Mouse (Mus musculus) heart, postnatal 0 days (tissue): ENCODE measurements around the gene Rnf152. TPM values are rescaled to one million over a fixed set of nuclear protein-coding genes. Genes with fewer than 3 reads are reported as not detected.
A peak's percentile ranks its signal among the peaks of the same experiment; 100 is the strongest.

ENCODE experiments used
- ATAC-seq: fragments of 200-750 bp; cut with Nextera tagmentation; 2 replicates; pipeline ENCODE4 v1.8.0; 2017; ENCODE audit warnings: low read depth, moderate number of reproducible peaks, moderate library complexity; ENCODE audit not compliant: insufficient read depth
- DNase-seq: peaks from one replicate; pipeline ENCODE4 v3.0.0-alpha.2; 2016; ENCODE audit warnings: low spot score
- H3K27ac ChIP-seq: fragments of 300-500 bp; sonication (generic); 2 replicates; pipeline ENCODE4 v1.5.1; 2014; ENCODE audit warnings: low read depth, mild to moderate bottlenecking
- H3K27me3 ChIP-seq: fragments of 300-500 bp; sonication (generic); 2 replicates; pipeline ENCODE4 v1.6.1; 2014; ENCODE audit warnings: low read length, mixed read lengths; ENCODE audit not compliant: control insufficient read depth, insufficient read depth
- H3K36me3 ChIP-seq: fragments of 300-500 bp; sonication (generic); replicated peaks from 2 replicates; pipeline ENCODE4 v1.6.1; 2014; ENCODE audit warnings: low read length, mixed read lengths; ENCODE audit not compliant: control insufficient read depth, insufficient read depth
- H3K4me1 ChIP-seq: fragments of 300-500 bp; sonication (generic); 2 replicates; pipeline ENCODE4 v1.6.1; 2014; ENCODE audit warnings: antibody characterized with exemption; ENCODE audit not compliant: control insufficient read depth, insufficient read depth
- H3K4me2 ChIP-seq: fragments of 300-500 bp; sonication (generic); 2 replicates; pipeline ENCODE4 v1.6.1; 2014; ENCODE audit warnings: low read depth, mild to moderate bottlenecking, low read length, moderate library complexity
- H3K4me3 ChIP-seq: fragments of 300-500 bp; sonication (generic); 2 replicates; pipeline ENCODE4 v1.5.1; 2014; ENCODE audit warnings: low read depth, low read length
- H3K9ac ChIP-seq: fragments of 300-500 bp; sonication (generic); replicated peaks from 2 replicates; pipeline ENCODE4 v1.6.1; 2014; ENCODE audit warnings: low read depth, low read length, mixed read lengths
- H3K9me3 ChIP-seq: fragments of 300-500 bp; sonication (generic); replicated peaks from 2 replicates; pipeline ENCODE4 v1.6.1; 2016; ENCODE audit warnings: low read length; ENCODE audit not compliant: control insufficient read depth
- CTCF ChIP-seq: IDR thresholded peaks from 2 replicates; pipeline ENCODE4 v1.5.1; 2016; ENCODE audit warnings: antibody characterized with exemption, control low read depth, low read depth
- EP300 ChIP-seq: IDR thresholded peaks from 2 replicates; pipeline ENCODE4 v1.6.1; 2016; ENCODE audit warnings: antibody characterized with exemption, low read depth
- WGBS: fragments of 180-500 bp; shearing (Covaris S2); extraction: QIAGEN DNeasy Blood & Tissue Kit; methylation state at CpG from one replicate; pipeline ENCODE4 v1.1.7; 2014; 5-methylcytosine and 5-hydroxymethylcytosine counted together
- polyA plus RNA-seq: library from polyadenylated mRNA; unstranded; fragments of >200 nt; fragmentation: Nextera tagmentation; extraction: Ambion mirVana; gene quantifications from 2 replicates; pipeline ENCODE4 v1.2.1, GENCODE M21; 2015
- total RNA-seq: library from RNA; depleted of rRNA; stranded (reverse); fragments of >200 nt; gene quantifications from 2 replicates; pipeline ENCODE4 v1.2.3, GENCODE M21; 2014; ENCODE audit warnings: low replicate concordance

Gene Rnf152
- total and polyA plus RNA-seq, 2 experiments from 2014 or later = 0.51 to 0.84 TPM

DNA sequence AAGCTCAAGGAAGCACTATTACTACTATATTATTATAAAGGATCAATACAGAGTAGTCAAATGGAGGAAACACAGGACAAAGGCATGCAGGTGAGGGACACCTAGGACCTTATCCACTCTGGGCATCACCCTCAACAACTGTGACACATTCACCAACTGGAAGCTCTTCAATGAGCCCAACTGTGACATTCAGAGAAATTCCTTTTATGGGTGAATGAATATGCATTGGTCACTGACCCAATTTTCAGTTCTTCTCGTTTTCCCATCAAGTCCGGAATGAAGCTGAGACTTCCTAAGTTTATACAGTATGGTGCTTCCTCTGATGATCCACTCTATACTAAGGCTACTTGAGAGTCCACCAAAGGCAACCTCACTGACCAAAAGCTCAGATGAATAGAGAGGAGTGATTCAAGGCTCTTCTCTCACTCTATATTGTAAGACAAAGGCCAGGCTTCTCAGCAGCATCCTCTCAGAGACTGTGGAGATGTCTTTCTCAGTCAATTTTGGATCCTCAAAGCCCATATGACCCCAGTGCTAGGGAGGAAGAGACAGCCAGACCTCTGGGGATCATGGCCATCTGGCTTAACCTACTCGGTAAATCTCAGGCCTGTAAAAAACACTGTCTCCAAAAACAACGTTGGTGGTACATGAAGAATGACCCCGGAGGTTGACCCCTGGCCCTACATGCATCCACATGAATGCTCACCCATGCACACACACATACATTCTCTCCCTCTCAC is 25.8 kb downstream of the Rnf152 start:
- Histone ChIP-seq H3K4me3 (no peak overlapping the region), H3K9ac (no peak overlapping the region), H3K27me3 (no peaks in the 10 kb centered on the region), H3K27ac (no peak overlapping the region), H3K9me3 (no peaks in the 10 kb centered on the region), H3K4me2 (no peak overlapping the region), H3K36me3 (no peaks in the 10 kb centered on the region), H3K4me1 (no peaks in the 10 kb centered on the region)
- no peak for TF ChIP-seq EP300
- no peak for TF ChIP-seq CTCF
- DNase-seq (no peak), ATAC-seq (no peak)
- 77% methylated on average over 5 of the region's 5 CpGs for WGBS

DNA sequence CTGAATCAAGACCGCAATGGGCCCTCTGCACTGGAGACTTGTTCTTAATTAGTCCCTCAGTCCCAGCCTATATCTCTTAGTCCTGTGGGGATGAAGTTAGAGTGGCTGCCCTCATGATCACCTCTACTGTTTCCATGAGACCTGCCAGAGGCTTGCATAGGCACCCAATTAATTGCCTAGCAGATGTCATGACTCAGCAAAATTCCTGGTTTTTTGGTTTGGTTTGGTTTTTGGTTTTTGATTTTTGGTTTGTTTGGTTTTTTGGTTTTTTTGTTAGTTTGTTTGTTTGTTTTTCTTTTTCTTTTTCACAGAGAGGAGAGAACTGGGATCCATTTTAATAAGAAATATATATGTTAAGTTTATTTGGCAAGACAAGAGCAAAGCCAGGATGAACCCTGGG is 28.7 kb downstream of the Rnf152 start:
- TF ChIP-seq CTCF (no peak), EP300 (no peak)
- Histone ChIP-seq H3K4me1 (no peaks in the 10 kb centered on the region), H3K27me3 (no peaks in the 10 kb centered on the region), H3K4me2 (no peak overlapping the region), H3K9ac (no peak overlapping the region), H3K9me3 (no peaks in the 10 kb centered on the region), H3K27ac (no peak overlapping the region), H3K36me3 (no peaks in the 10 kb centered on the region), H3K4me3 (no peak overlapping the region)
- no peak for DNase-seq
- 94% methylated on average over 1 of the region's 1 CpGs for WGBS
- ATAC-seq = no peak

- 60% methylated on average over 4 of the region's 4 CpGs for whole genome bisulfite sequencing
- ATAC-seq (no peak), DNase-seq (no peak)
- Histone ChIP-seq H3K4me2 (no peak overlapping the region), H3K27me3 (no peaks in the 10 kb centered on the region), H3K9ac (no peak overlapping the region), H3K4me3 (no peak overlapping the region), H3K9me3 (no peaks in the 10 kb centered on the region), H3K27ac (no peak overlapping the region), H3K36me3 (no peaks in the 10 kb centered on the region), H3K4me1 (no peaks in the 10 kb centered on the region)
- TF ChIP-seq EP300 = no peak
- TF ChIP-seq CTCF = no peak
Measured at GRCm38 (mm10) chr1:105324636-105325035, 31.9 kb downstream of the Rnf152 start.

- no peaks in the 10 kb centered on the region for H3K9me3 ChIP-seq
- no peak overlapping the region for H3K4me3 ChIP-seq
- no peak overlapping the region for H3K27ac ChIP-seq
- H3K9ac ChIP-seq = no peak overlapping the region
- 76% methylated on average over 3 of the region's 3 CpGs for WGBS
- H3K4me2 ChIP-seq = no peak overlapping the region
- ATAC-seq (no peak), DNase-seq (no peak)
- TF ChIP-seq EP300 (no peak), CTCF (no peak)
- H3K27me3 ChIP-seq = no peaks in the 10 kb centered on the region
- H3K36me3 ChIP-seq = no peaks in the 10 kb centered on the region
- no peaks in the 10 kb centered on the region for H3K4me1 ChIP-seq
Measured at GRCm38 (mm10) chr1:105314010-105314800, 42.3 kb downstream of the Rnf152 start.

DNA sequence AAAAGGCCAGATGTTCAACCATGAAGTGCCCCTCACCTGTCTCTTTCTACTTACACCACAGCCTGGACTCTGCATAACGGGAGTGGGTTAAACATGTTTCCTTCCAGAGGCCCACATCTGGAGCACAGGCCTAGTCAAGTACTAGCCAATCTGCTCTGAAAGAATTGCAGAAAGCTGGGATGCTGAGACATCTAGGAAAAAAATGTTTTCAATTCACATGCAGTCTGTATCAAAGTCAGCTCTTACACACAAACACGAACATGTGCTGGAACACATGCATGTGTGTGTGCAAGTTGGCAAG is 44.0 kb downstream of the Rnf152 start:
- Histone ChIP-seq H3K36me3 (no peaks in the 10 kb centered on the region), H3K4me1 (no peaks in the 10 kb centered on the region), H3K9ac (no peak overlapping the region), H3K27me3 (no peaks in the 10 kb centered on the region), H3K4me3 (no peak overlapping the region), H3K27ac (0 out of 2 replicates have a peak overlapping the region, but pooled peaks have one; percentile 15), H3K4me2 (no peak overlapping the region), H3K9me3 (no peaks in the 10 kb centered on the region)
- DNase-seq (no peak), ATAC-seq (no peak)
- no peak for TF ChIP-seq CTCF
- TF ChIP-seq EP300 = no peak
- WGBS = 50% methylated on average over 2 of the region's 2 CpGs
